Mouse (Mus musculus) B cell, adult 67 days (primary cell): ENCODE measurements around the gene Nanp. TPM values are rescaled to one million over a fixed set of nuclear protein-coding genes. Genes with fewer than 3 reads are reported as not detected.

Experiments
- total RNA-seq, 2 experiments: library from RNA; stranded (reverse); gene quantifications; 4 replicates each; pipeline ENCODE4 v1.2.4; 2023

Gene Nanp
- total RNA-seq: 10 to 100 TPM in 1 of 2 experiments, 1 to 10 TPM in 1; 8.3 to 10.9 TPM

DNA sequence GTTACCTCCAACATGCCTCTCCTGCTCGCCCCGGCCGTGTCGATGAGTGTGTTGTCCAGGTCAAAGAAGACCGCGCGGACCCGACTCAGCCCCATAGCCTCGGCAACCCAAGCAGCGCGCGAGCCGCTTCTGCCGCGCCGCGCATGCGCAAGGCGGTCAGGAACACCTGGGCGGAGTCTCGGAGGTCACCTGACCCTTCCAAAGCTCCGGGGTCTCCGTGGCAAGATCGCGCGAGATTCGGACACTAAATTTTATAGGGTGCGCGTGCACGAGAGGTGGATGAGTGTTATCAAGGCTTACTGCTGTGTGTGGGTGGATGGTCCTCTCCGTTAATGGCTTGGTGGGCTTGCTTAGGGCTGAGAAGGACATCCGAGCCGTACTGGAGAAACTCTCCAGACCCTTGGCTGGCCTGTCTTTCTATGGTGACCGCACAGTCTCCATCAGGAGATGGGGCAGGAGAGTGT is at the start of gene Nanp, which contains the start of gene Ninl:
Gene Nanp, minus strand, starts transcription at position 167 of the 464 bp plus-strand sequence.
Gene Ninl, minus strand, starts transcription at position 151 of the 464 bp plus-strand sequence.

Other genes starting within 250 kb of the Nanp start
- 10 to 100 TPM; 65.6 to 66.2 TPM for gene Abhd12, start 134.7 kb downstream of the Nanp start, total RNA-seq
- gene Gins1, start 134.0 kb downstream of the Nanp start, total RNA-seq: 1 to 10 TPM; 4.6 to 5.4 TPM
- under 1 TPM in 1 of 2 experiments, not detected in 1; 0.35 TPM for gene Ninl, start within 50 bp of the Nanp start, total RNA-seq
- not detected for gene Gm14151, start 53.0 kb upstream of the Nanp start, total RNA-seq
- not detected for gene Gm14147, start 58.8 kb upstream of the Nanp start, total RNA-seq